Mouse (Mus musculus) spleen, adult 2 months (tissue): ENCODE results near the gene Rab40c. TPM values are rescaled to one million over a fixed set of nuclear protein-coding genes. Genes with fewer than 3 reads are reported as not detected.

Source experiments
- DNase-seq, 2 experiments: peaks; one replicate each; pipeline versions ENCODE4 v3.0.0 to v3.0.0-alpha.2; 2012 to 2021; ENCODE audit warnings: low spot score in 2 of 2, low read depth in 1 of 2
- H3K27ac ChIP-seq: fragments of 200-500 bp; 2 replicates; pipeline ENCODE4 v1.5.1; 2012; ENCODE audit warnings: low read length, inconsistent platforms; ENCODE audit not compliant: insufficient read depth
- H3K27me3 ChIP-seq: fragments of 200-500 bp; 2 replicates; pipeline ENCODE4 v1.6.1; 2012; ENCODE audit warnings: mild to moderate bottlenecking, moderate library complexity, low read length, inconsistent platforms; ENCODE audit not compliant: control insufficient read depth, insufficient read depth
- H3K36me3 ChIP-seq: fragments of 200-500 bp; 2 replicates; pipeline ENCODE4 v1.6.1; 2012; ENCODE audit warnings: mild to moderate bottlenecking, low read length, inconsistent platforms; ENCODE audit not compliant: control insufficient read depth, insufficient read depth
- H3K4me1 ChIP-seq: fragments of 200-500 bp; 2 replicates; pipeline ENCODE4 v1.6.1; 2011; ENCODE audit warnings: inconsistent platforms; ENCODE audit not compliant: control insufficient read depth, insufficient read depth, insufficient read length
- H3K4me3 ChIP-seq: fragments of 200-500 bp; 2 replicates; pipeline ENCODE4 v1.5.1; 2011; ENCODE audit warnings: mild to moderate bottlenecking, inconsistent platforms; ENCODE audit not compliant: insufficient read depth, insufficient read length; ENCODE audit errors: extremely low read depth
- CTCF ChIP-seq: fragments of 200-500 bp; IDR thresholded peaks from 2 replicates; pipeline ENCODE4 v1.5.1; 2011; ENCODE audit warnings: mild to moderate bottlenecking, inconsistent platforms; ENCODE audit not compliant: insufficient read depth, insufficient read length, insufficient replicate concordance; ENCODE audit errors: extremely low read depth
- POLR2A ChIP-seq: fragments of 200-500 bp; IDR thresholded peaks from 2 replicates; pipeline ENCODE4 v1.6.1; 2011; ENCODE audit warnings: low read depth, low read length, inconsistent platforms
- WGBS: fragments of 180-500 bp; shearing (Covaris S2); methylation state at CpG from one replicate; pipeline ENCODE4 v1.1.7; 2018; 5-methylcytosine and 5-hydroxymethylcytosine counted together
- polyA plus RNA-seq: library from polyadenylated mRNA; depleted of rRNA; stranded (reverse); fragments of >200 nt; gene quantifications from 2 replicates; pipeline ENCODE4 v1.2.3, GENCODE M21; 2012

The Rab40c gene
- polyA plus RNA-seq, 1 experiment: 31.6 TPM

- DNase-seq: no peak
- H3K4me1 ChIP-seq: peaks cover 4% of the 10 kb centered on the region; the same call in 1 of the 2 replicates
- no peak within 1 kb of the TSS for H3K4me3 ChIP-seq
- TF ChIP-seq CTCF: no peak
- no peak for TF ChIP-seq POLR2A
- 6% methylated on average over 58 of the region's 58 CpGs for WGBS
- peaks cover 12% of the 10 kb centered on the region for H3K27me3 ChIP-seq
- no peak within 1 kb of the TSS for H3K27ac ChIP-seq
- no peaks in the 10 kb centered on the region for H3K36me3 ChIP-seq
Observed at GRCm38 (mm10) chr17:25951803-25952623, 32.5 kb upstream of the Rab40c start, which contains the start of gene A930017K11Rik. A930017K11Rik (minus strand) TSS chr17:25952565.

DNA sequence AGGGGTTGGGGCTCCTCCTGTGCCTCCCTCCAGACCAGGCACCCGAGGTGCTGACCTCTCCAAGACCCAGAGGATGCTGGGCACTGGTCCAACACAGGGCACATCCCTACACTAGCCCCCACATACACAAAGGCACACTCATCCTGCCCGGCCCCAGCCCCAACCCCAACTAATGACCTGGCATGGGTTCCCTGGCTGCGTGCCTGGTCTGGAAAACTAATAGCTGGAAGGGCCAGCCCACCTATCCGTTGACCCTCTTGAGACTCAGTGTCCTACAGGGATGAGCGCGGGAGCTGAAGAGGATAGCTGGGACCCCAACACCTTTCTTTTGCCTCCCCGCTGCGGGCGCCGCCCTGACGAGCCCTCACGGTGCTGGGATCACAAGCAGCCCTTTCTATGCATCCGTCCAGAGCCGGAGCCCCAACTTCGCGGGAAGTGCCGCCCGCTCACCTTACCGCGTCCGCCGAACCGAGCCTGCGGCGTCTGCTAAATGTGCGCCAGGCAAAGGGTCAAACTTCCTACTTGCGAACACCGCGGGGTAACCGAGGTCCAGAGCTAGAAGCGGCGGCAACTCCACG is 31.8 kb upstream of the Rab40c start:
- DNase-seq: no peak
- TF ChIP-seq CTCF (no peak), POLR2A (no peak)
- Histone ChIP-seq H3K27me3 (peaks cover 12% of the 10 kb centered on the region), H3K27ac (no peak overlapping the region), H3K36me3 (no peaks in the 10 kb centered on the region), H3K4me1 (peaks cover 4% of the 10 kb centered on the region; the same call in 1 of the 2 replicates), H3K4me3 (no peak overlapping the region)
- WGBS: 2% methylated on average over 33 of the region's 33 CpGs

- Histone ChIP-seq H3K36me3 (no peaks in the 10 kb centered on the region), H3K4me1 (peaks cover 4% of the 10 kb centered on the region; the same call in 1 of the 2 replicates), H3K27me3 (peaks cover 12% of the 10 kb centered on the region), H3K27ac (no peak overlapping the region), H3K4me3 (no peak overlapping the region)
- 0% methylated on average over 1 of the region's 3 CpGs for WGBS
- DNase-seq: no peak
- TF ChIP-seq CTCF: no peak
- no peak for TF ChIP-seq POLR2A
Observed at GRCm38 (mm10) chr17:25950706-25951105, 31.2 kb upstream of the Rab40c start.

- Histone ChIP-seq H3K4me3 (no peak overlapping the region), H3K4me1 (peaks cover 4% of the 10 kb centered on the region; the same call in 1 of the 2 replicates), H3K27me3 (peaks cover 12% of the 10 kb centered on the region), H3K36me3 (no peaks in the 10 kb centered on the region), H3K27ac (no peak overlapping the region)
- TF ChIP-seq POLR2A: no peak
- TF ChIP-seq CTCF: no peak
- no peak for DNase-seq
- 76% methylated on average over 5 of the region's 5 CpGs for WGBS
Observed at GRCm38 (mm10) chr17:25949981-25950380, 30.5 kb upstream of the Rab40c start.

DNA sequence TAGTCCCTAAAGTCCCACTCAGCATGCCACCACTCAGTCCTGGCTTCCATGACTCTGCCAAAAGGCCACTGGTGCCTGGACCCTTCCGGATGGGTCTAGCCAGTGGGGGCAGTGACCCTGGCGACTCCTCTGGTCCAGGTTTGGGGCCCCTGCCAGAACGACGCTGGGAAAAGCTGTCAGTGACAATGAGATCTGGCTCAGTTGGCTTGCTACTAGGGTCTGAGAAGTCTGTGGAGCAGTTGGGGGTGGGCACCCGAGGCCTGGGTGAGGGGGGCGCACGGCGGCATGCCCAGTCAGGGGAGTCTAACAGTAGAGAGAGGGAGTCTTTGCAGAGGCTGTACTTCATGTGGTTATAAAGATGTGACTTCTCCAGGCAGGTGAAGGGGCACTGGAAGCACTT is 28.5 kb upstream of the Rab40c start:
- Histone ChIP-seq H3K27me3 (peaks cover 12% of the 10 kb centered on the region), H3K4me1 (peaks cover 4% of the 10 kb centered on the region; the same call in 1 of the 2 replicates), H3K4me3 (no peak overlapping the region), H3K36me3 (no peaks in the 10 kb centered on the region), H3K27ac (no peak overlapping the region)
- no peak for DNase-seq
- TF ChIP-seq CTCF: no peak
- TF ChIP-seq POLR2A: no peak
- 86% methylated on average over 8 of the region's 8 CpGs for WGBS

DNA sequence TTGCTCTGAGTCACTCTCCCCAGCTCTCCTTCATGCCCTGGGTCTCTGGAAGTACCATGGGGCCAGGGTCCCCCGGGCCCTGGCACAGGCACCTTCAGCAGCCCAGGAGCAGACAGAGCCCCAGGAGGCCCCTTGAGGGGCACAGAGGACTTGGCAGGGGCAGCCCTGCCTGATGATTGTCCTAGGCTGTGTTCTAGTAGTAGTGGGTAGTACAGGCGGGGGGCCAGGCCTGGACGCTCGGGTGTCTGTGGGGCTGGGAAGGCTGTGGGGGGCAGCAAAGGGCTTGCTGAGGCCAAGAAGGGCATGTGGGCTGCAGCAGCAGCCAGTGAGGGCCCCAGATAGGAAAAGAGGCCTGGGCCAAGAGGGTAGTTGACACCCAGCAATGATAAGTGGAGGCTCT is 28.0 kb upstream of the Rab40c start:
- TF ChIP-seq POLR2A (no peak), CTCF (no peak)
- H3K4me1 ChIP-seq: peaks cover 8% of the 10 kb centered on the region
- no peak for DNase-seq
- H3K27me3 ChIP-seq: peaks cover 12% of the 10 kb centered on the region
- H3K36me3 ChIP-seq: no peaks in the 10 kb centered on the region
- H3K27ac ChIP-seq: no peak overlapping the region
- WGBS: 81% methylated on average over 4 of the region's 4 CpGs
- no peak overlapping the region for H3K4me3 ChIP-seq

- H3K27ac ChIP-seq: no peak overlapping the region
- peaks cover 12% of the 10 kb centered on the region for H3K4me1 ChIP-seq
- H3K4me3 ChIP-seq: no peak overlapping the region
- no peak for TF ChIP-seq POLR2A
- no peak for TF ChIP-seq CTCF
- peaks cover 9% of the 10 kb centered on the region for H3K27me3 ChIP-seq
- no peak for DNase-seq
- H3K36me3 ChIP-seq: no peaks in the 10 kb centered on the region
- 87% methylated on average over 8 of the region's 8 CpGs for WGBS
Observed at GRCm38 (mm10) chr17:25946891-25947290, 27.4 kb upstream of the Rab40c start.
